17 mouse cellular contexts compared by ENCODE assay signal in genomic region chr8:87803437-87803836, GRCm38 (mm10).
A peak's percentile ranks its signal among the peaks of the same experiment; 100 is the strongest.
DNase-seq lines count a peak whose midpoint lies in the region; ATAC-seq lines count a peak whose summit lies in the region.
"Had no signal": no experiment of that assay in that cellular context is flagged by ENCODE, and none has a peak within 500 bp of the region (broad histone marks: within the 10 kb centered on the region; RNA-seq: fewer than 3 reads in every experiment).

No protein-coding gene starts in this region.

- H3K27me3 ChIP-seq in forebrain, embryonic 10.5 days (ENCODE audit: poor library complexity, severe bottlenecking): no peaks in the 10 kb centered on the region
- H3K27me3 ChIP-seq in forebrain, embryonic 15.5 days: no peaks in the 10 kb centered on the region
- no peaks in the 10 kb centered on the region for H3K27me3 ChIP-seq in hindbrain, embryonic 10.5 days (ENCODE audit: insufficient read depth, poor library complexity, severe bottlenecking)
- no peaks in the 10 kb centered on the region for H3K27me3 ChIP-seq in hindbrain, embryonic 11.5 days (ENCODE audit: control insufficient read depth, insufficient read depth, low read length)
- no peaks in the 10 kb centered on the region for H3K27me3 ChIP-seq in limb, embryonic 10.5 days (ENCODE audit: low read depth, poor library complexity, severe bottlenecking)
- H3K27me3 ChIP-seq: CH12.LX; forebrain, embryonic 13.5 days had no signal

- no peak overlapping the region for H3K4me2 ChIP-seq in forebrain, embryonic 15.5 days (replicated peaks)
- no peak overlapping the region for H3K4me2 ChIP-seq in hindbrain, embryonic 11.5 days (replicated peaks; ENCODE audit: low read depth, low read length)
- H3K4me2 ChIP-seq: forebrain, embryonic 13.5 days; liver, embryonic 11.5 days had no signal

- no peaks in the 10 kb centered on the region for H3K9me3 ChIP-seq in forebrain, embryonic 10.5 days
- no peaks in the 10 kb centered on the region for H3K9me3 ChIP-seq in forebrain, embryonic 15.5 days
- no peaks in the 10 kb centered on the region for H3K9me3 ChIP-seq in hindbrain, embryonic 10.5 days
- H3K9me3 ChIP-seq in hindbrain, embryonic 11.5 days (ENCODE audit: control insufficient read depth, low read length): no peaks in the 10 kb centered on the region
- no peaks in the 10 kb centered on the region for H3K9me3 ChIP-seq in limb, embryonic 10.5 days (replicated peaks)
- H3K9me3 ChIP-seq: forebrain, embryonic 13.5 days had no signal

- H3K27ac ChIP-seq in forebrain, embryonic 10.5 days: peak overlapping the region; percentile 54
- no peak overlapping the region for H3K27ac ChIP-seq in forebrain, embryonic 15.5 days (replicated peaks)
- peak overlapping the region; percentile 77; the same call in 1 of the 2 replicates for H3K27ac ChIP-seq in hindbrain, embryonic 10.5 days
- no peak overlapping the region for H3K27ac ChIP-seq in hindbrain, embryonic 11.5 days (ENCODE audit: low read depth, low read length)
- H3K27ac ChIP-seq in limb, embryonic 10.5 days: peak overlapping the region; percentile 80; the same call in 1 of the 2 replicates
- H3K27ac ChIP-seq: forebrain, embryonic 13.5 days had no signal

- H3K9ac ChIP-seq in forebrain, embryonic 15.5 days (replicated peaks): no peak overlapping the region
- no peak overlapping the region for H3K9ac ChIP-seq in hindbrain, embryonic 11.5 days (ENCODE audit: low read depth, low read length)
- H3K9ac ChIP-seq: forebrain, embryonic 13.5 days had no signal

- peaks cover 72% of the 10 kb centered on the region for H3K4me1 ChIP-seq in forebrain, embryonic 10.5 days
- peaks cover 25% of the 10 kb centered on the region for H3K4me1 ChIP-seq in forebrain, embryonic 15.5 days
- H3K4me1 ChIP-seq in hindbrain, embryonic 10.5 days (replicated peaks): peaks cover 78% of the 10 kb centered on the region
- peaks cover 12% of the 10 kb centered on the region; the same call in 1 of the 2 replicates for H3K4me1 ChIP-seq in hindbrain, embryonic 11.5 days (replicated peaks; ENCODE audit: control insufficient read depth, insufficient read depth, low read length)
- H3K4me1 ChIP-seq in limb, embryonic 10.5 days: peaks cover 51% of the 10 kb centered on the region

- no peak for DNase-seq in forebrain, embryonic 10.5 days (ENCODE audit: extremely low spot score, low spot score)
- no peak for DNase-seq in hindbrain, embryonic 10.5 days (ENCODE audit: low spot score)
- DNase-seq in hindbrain, embryonic 11.5 days (ENCODE audit: low spot score): no peak
- peak; percentile 77 for DNase-seq in MN1 (ENCODE audit: low spot score)
- no peak for DNase-seq in limb, embryonic 10.5 days (ENCODE audit: low spot score)
- no peak for DNase-seq in testis, postnatal 14 days (ENCODE audit: low spot score)
- DNase-seq in adrenal gland, adult 8-10 months: no peak
- DNase-seq: adrenal gland, adult 2 months; cerebellum, adult 11 months; cerebellum, postnatal 36 days; kidney, postnatal 10 days; lung, adult 2 months; lung, postnatal 36 days had no signal

- no peak for ATAC-seq in forebrain, embryonic 15.5 days (replicated peaks)
- no peak for ATAC-seq in hindbrain, embryonic 11.5 days (ENCODE audit: low FRiP score)
- ATAC-seq: forebrain, embryonic 13.5 days had no signal

- H3K4me3 ChIP-seq in forebrain, embryonic 10.5 days: no peak overlapping the region
- H3K4me3 ChIP-seq in forebrain, embryonic 15.5 days: no peak overlapping the region
- H3K4me3 ChIP-seq in hindbrain, embryonic 10.5 days: no peak overlapping the region
- no peak overlapping the region for H3K4me3 ChIP-seq in hindbrain, embryonic 11.5 days (ENCODE audit: low read depth, low read length)
- no peak overlapping the region for H3K4me3 ChIP-seq in limb, embryonic 10.5 days
- H3K4me3 ChIP-seq: forebrain, embryonic 13.5 days had no signal

- 0 out of 2 replicates have a peak, but pooled peaks cover 9% of the 10 kb centered on the region for H3K36me3 ChIP-seq in forebrain, embryonic 10.5 days (replicated peaks)
- H3K36me3 ChIP-seq in forebrain, embryonic 15.5 days: no peaks in the 10 kb centered on the region
- peaks cover 9% of the 10 kb centered on the region; the same call in 1 of the 2 replicates for H3K36me3 ChIP-seq in hindbrain, embryonic 10.5 days
- H3K36me3 ChIP-seq in hindbrain, embryonic 11.5 days (ENCODE audit: control insufficient read depth, insufficient read depth, low read length): no peaks in the 10 kb centered on the region
- H3K36me3 ChIP-seq in limb, embryonic 10.5 days: peaks cover 12% of the 10 kb centered on the region; the same call in 1 of the 2 replicates

- 87% methylated on average over 10 of the region's 10 CpGs for WGBS in forebrain, embryonic 10.5 days
- 58% methylated on average over 10 of the region's 10 CpGs for WGBS in forebrain, embryonic 15.5 days
- 80% methylated on average over 10 of the region's 10 CpGs for WGBS in hindbrain, embryonic 10.5 days
- WGBS in hindbrain, embryonic 11.5 days: 82% methylated on average over 10 of the region's 10 CpGs
- WGBS in limb, embryonic 10.5 days: 66% methylated on average over 10 of the region's 10 CpGs

Comparison
In these comparisons a context has a peak if more than half of its experiments do, and no peak if none do; other contexts are left out.
1. H3K27ac ChIP-seq: peak in forebrain, embryonic 10.5 days (single experiment), hindbrain, embryonic 10.5 days (single experiment) and limb, embryonic 10.5 days (single experiment); none in forebrain, embryonic 15.5 days (single experiment) and hindbrain, embryonic 11.5 days (single experiment).